Mouse (Mus musculus) bone marrow, adult 2 months (tissue): ENCODE measurements around the gene E130114P18Rik.

Source experiments
- CTCF ChIP-seq: fragments of 200-500 bp; IDR thresholded peaks from 2 replicates; pipeline ENCODE4 v1.5.1; 2011; ENCODE audit warnings: low read length, control low read depth; ENCODE audit not compliant: control insufficient read depth, insufficient read depth
- POLR2A ChIP-seq: fragments of 200-500 bp; IDR thresholded peaks from 2 replicates; pipeline ENCODE4 v1.6.1; 2011; ENCODE audit warnings: low read depth, mild to moderate bottlenecking, control low read depth, low read length, borderline replicate concordance; ENCODE audit not compliant: control insufficient read depth

DNA sequence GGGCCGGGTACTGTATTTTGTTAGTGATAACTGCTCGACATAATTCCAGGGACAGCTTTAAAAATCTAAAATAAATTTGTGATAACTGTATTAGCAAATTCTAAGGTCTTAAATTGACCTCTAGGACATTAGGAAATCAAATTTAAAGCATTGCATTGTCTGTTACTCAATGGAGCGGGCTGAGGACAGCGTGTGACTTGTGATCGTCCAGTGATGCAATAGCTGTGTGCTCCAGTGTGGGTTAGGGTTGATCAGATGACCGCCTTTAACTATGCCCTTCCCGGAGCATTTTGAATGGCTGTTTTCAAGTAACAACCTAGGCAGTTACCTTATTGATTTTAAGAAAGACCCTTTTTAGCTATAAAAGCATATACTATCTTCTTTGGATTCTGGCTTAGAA lies 36.6 kb upstream of the E130114P18Rik start:
- TF ChIP-seq CTCF (no peak), POLR2A (no peak)
